Mouse (Mus musculus) right cerebral cortex, postnatal 10 days (tissue): ENCODE measurements around the gene Nim1k.

Source experiments
- DNase-seq, 2 experiments: peaks; one replicate each; pipeline ENCODE4 v3.0.0; 2021; ENCODE audit warnings: low spot score in 2 of 2

Gene Nim1k

DNA sequence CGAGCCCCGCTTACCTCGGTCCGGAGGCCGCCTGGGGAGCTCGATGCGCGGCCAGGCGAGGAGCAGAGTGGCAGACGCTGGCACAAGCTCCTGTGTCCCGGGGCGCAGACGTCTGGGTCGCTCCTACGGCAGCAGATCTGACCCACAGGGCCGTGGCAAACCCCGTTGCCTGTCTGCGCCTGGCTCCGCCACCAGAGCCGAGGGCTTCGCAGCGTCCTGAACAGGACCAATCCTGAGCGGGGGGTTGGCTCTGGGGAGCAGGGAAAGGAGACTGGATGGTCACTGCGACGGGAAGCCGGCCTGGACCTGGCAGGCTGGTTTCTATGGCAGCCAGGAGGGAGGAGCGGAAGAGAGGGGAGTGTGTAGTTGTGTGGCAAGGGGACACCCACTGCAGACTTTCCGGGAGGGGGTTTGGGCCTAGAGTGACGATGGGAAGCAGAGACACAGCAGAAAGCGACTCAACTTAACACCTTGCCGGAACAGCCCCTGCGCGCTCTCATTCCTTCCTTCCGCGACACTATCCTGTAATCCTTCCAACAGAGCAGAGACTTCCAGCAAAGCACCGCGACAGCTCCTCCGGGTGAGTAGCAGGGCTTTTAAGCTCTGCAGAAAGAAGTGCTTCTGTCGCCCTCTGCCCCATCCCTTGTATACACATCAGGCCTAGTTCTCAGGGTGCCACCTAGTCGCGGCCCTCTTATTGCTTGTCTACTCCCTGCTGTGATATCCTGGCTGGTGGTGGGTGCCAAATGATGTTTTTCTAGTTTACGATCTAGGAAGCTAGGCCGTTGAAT is at the start of gene Nim1k:
Gene Nim1k (minus strand): TSS at position 202 of the 791 bp plus-strand sequence.
- peak; percentile 91 to 93 for DNase-seq

DNA sequence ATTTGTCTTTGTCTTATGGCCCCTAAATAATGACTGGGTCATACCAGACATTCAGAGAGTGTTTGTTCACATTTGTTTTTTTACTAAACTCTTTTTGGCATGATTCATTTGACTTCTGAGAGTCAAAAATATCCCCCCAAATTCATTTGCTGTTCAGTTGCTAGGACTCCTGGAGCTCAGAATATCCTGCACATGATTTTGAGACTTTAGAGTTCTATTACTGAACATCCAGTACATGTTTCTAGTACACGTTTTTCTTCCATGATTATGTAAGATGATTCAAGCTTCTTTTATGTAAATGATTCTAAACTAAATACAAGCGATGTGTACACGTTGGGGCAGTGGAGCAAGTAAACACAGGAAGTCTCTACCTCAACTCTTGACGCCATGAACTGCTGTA is 42.0 kb upstream of the Nim1k start:
- DNase-seq = no peak

DNA sequence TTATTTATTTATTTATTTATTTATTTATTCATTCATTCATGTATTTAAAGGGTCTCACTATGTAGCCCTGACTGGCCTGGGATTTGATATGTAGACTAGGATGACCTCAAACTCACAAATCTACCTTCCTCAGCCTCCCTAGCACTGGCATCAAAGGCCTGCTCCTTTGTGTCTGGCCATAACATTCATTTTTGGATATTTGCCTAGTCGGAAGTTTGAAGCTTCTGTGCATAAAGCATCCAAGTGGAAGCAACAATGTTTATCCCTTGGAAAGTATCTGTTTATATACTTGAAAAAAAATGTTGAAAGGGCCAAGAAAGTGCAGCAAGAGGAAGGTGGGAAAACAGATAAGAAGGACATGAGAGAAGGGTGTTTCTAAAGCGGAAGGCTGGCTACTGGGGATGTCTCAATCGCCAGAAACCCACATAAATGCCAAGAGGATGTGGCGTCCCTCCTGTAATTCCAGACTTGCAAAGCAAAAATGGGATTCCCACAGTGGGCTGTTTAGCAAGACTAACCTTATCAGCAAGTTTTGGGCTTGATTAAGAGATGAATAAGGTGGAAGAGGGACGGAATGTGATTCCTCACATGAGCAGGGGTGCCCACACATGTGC is 37.2 kb upstream of the Nim1k start:
- no peak for DNase-seq

DNA sequence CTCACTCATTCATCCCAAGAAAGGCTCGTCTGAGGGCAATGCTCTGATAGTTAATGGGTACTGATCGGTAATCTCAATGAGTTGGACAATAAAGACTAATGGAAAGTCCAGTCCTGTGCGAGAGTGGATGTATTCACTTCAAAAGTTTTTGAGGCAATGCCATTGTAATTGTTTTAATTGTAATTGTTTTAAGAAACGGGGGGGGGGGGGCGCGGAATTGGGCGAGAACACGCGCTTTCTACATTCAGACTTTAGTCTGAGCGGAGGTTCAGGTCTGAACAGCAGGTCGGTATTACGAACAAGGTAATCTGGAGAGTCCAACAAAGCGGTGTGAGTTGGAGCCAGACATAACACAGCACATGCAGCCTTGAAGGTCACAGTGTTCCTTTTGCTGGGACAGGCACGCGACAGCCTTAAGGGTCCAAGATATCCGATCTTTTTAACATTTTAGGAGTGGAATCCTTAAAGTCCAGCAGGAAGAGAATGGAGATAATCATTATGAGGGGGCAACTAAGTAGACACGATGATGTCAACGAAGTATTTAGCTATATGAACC is 36.0 kb upstream of the Nim1k start:
- no peak for DNase-seq

DNA sequence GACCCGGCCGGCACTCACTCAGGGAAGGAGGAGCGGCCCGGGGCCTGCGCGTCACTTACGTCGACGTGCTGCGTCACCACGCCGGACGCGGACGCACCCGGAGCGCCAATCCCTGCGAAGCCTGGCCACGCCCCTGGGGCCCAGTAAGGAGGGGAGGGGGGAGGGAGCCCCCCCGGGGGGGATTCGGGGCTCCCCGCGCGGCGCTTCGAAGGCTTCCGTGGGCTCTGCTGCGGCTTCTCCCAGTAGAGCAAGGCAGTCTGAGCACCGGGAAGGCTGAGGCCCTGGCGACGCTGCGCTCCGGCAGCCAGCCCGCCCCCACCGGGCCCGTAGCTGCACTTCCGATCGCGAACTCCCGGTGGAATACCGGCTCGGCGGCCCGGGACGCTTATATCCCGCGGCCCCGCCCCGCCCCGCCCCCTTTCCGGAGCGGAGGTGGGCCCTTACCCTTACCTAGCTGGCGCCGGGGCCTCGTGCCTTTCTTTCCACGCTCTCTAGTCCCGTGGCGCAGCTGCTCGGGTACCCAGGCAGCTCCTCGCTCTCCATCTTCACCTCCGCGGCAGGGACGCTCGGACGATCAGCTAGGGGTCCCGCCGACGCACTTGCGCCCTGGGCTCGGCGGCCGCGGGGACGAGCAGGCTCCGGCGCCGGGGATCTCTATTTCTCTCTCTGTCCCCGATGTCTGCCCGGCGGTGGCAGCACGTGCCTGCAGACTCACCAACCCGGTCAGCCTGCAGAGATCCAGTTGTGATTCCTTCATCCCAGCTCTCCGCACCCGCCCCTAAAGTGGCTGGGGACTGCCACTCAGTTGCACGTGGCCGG is 35.3 kb upstream of the Nim1k start, which contains the start of gene Zfp131:
Gene Zfp131 (minus strand): TSS at position 129 of the 819 bp plus-strand sequence.
- DNase-seq = peak; percentile 97

DNA sequence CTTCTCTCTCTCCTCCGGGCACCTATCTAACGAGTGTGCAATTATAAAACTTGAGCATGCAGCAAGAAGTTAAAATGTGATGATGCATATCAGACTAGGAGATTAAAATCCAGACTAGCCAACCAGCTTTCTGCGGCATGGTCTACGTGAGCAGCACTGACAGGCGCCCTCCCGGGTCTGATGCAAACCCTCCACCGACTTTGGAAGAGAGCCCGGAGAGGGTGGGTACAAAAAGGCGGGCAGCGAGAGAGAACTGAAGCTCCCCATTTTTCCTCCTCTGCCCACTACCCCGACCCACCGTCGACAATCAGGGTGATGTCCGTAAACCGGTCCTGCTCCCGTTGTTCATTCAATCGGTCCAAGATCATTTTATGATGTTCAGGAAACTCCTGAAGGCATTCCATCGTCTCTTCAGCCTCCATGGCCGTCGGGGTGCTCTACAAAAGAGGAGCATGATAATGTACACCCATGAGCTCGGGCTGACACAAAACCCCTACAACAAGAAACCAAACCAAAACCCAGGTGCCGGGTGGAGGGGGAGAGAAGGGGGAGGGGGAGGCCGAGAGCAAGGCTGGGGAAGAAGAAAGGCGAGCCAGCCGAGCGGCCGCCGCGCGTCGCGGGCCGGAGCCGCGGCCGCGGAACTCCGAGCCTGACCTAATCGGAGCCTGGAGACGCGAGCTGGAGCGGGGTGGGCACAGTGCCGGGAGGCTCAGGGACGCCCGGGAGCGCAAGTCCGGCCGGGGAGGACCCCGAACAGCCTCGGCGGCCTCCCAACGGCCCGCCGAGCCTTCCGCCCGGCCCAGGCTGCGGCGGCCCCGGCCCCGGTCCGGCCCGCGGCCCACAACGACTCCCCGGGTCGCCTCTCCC is 34.4 kb upstream of the Nim1k start:
- DNase-seq = peak; percentile 89

DNA sequence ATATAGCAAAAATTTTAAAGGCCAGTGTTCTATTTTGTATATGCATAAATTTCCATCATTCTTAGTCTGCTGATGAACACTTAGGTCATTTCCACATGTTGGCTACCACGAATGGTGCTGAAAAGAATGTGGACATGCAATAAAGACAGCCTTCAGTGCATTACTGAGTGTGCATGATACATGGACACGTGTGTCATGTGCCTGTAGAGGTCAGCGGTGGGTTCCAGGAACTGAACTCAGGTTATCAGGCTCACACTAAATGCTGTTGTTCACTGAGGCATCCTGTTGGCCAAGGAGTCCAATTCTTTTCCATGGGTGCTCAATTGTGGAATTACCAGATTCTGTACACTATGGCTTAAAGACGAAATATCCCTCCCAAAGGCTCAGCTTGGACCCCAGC is 27.9 kb upstream of the Nim1k start:
- DNase-seq = no peak

DNA sequence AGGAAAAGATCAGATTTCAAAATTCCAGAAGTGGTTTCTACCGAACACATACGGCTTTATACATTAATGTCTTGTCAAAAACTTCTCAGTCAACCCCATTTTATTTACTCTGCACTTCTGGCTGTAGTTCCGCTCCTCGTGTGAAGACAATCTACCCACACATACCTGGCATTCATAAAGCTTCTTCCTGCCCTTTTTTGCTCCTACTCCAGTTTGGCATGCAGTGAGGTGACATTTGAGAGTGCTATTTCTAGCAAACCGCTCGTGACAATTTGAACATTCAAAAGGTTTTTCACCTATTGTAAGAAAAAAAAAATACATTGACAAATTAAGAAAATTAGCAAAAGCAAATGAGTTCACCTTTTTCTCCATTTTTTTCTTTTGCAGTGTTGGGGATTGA is 12.9 kb upstream of the Nim1k start:
- DNase-seq = peak in 1 of 2 experiments; percentile 21

DNA sequence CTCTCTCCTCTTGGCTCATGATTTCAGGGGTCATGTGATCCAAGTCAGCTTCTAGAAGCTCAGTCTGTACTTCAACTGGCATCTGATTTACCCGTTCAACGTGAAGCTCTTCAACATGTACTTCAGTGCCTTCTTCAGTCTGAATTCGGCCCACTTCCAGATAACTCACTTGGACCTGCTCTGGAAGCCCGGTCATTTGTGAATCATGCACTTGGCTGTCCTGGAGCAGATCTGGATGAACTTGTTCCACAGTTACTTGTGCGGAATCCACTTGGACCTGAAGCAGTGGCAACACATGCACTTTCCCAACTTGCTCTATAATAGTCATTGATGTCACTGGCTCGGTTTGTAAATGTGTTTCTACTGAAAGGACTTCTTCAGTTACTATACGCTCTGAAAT is 10.8 kb upstream of the Nim1k start:
- DNase-seq = peak in 1 of 2 experiments; percentile 19

DNA sequence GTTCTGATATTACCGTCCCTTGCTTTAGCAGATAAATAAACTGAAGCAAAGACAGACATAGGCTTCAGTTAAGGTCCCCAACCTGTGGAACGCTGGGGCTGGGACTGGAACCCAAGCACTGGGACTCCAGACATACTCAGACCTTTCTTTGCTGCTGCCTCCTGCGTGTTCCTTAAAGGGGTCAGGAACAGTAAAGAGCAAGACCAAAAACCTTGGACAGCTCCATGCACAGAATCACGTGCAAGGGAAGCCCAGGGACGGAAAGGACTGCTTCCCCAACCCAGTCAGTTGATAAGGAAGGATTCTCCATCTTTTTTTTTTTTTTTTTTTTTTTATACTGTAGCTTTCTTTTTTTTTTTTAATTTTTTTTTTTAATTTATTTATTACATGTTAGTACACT is 1.1 kb upstream of the Nim1k start:
- DNase-seq = peak in 1 of 2 experiments; percentile 23

DNA sequence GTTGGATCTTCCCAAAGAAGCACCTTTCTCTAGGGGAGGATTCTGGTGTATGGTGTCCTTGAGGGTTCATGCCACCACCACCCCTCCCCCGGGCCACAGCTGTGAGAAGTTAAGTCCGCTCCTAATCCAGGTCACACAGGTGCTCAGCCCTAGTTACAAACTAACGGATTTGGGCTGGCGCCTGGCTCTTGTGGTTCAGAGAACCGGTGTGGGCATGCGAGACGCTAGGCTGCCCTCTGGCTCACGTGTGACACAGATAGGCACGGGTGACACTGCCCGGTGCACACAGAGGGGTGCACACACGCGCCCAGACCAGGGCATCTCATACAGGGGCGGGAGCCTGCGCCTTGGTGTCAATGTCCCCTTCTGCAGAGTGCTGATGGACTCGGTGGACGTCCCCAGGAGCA is 538 bp downstream of the Nim1k start:
- peak; percentile 55 to 66 for DNase-seq

DNA sequence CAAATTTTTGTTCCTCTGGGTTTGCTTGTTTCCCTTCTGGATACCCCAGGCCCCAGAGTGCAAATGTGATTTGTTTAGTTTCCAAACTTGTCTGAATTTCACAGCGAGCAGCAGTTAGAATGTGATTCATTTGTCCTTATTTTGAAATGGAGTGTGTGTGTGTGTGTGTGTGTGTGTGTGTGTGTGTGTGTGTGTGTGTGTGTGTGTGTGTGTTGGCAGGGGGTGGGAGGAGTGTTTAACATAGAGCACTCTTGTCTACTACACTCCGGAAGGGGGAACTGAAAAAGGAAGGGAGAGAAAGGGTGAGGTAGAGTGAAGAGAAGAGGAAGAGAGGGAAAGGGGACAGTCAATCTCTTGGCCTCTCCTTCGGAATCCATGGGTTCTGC is 1.1 kb downstream of the Nim1k start:
- DNase-seq = peak in 1 of 2 experiments; percentile 39

DNA sequence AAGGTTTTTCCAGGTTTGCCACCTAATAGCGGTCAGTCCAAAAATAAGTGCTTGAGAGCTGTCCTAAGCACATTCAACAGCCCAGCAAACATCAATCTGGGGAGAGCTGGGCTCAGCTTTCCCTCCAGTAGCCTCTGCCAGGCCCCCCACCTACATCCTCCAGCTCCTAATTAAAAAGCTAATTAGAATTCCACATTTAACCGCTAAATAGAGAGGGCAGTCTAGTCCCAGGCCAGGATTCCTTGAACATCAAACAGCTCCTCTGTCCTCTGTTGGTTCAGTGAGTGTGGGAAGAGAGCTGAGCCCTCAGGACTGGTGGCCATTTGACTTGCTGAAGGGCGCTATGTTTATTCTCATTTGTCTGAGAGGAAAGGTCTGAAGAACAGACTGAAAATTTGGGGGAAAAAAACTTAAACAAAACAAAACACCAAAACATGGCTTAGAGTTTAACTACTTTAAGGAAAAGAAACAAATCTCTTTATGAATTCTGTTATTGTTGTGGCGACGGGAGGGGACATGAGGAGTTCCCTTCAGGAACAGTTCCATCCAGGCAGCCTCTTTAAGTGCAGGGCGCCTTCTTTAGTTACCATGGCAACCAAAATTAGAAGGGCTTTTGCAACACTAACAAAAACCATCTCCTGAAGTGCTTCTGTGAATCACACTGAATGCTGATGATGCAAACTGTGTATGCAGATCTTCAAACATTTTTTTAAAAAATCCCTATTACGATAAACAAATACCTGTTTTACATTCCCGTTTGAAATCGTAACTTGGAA is 1.6 kb downstream of the Nim1k start:
- peak; percentile 60 to 73 for DNase-seq

DNA sequence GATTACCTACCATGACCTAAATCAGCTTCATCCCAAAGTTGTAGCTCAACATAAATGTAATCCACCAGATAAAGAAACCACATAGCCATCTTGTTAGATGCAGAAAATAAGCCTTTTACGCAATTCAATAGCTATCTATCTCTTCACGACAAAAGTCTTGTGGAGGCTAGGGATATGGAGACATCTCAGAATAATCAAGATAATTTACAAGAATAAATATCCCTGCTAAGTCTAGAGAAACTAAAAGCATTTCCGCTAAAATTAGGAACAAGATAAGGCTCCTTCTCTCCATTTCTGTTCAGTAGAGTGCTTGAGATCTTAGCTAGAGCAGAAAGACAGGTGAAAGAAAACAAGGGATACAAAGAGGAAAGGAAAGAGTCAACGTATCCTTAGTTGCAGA is 8.8 kb downstream of the Nim1k start:
- DNase-seq = no peak

DNA sequence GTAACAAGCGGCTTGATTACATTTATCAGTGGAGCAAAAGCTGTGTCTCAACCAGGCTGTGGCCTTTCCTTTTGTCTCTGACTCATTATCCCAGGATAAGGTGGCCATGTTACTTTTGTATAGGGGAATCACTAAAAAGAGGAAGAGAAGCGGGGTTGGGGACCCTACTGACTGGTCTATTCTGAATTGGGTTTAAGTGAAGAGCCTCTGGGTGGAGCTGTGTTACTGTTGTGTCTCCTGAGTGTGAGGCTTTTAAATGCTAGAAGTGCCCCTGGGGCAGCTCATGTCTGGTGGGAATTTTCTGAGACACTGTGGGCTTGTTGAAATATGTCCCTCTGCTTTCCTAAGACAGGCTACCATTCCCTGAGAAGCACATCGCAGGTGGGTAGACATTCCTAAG is 12.2 kb downstream of the Nim1k start:
- DNase-seq = no peak

DNA sequence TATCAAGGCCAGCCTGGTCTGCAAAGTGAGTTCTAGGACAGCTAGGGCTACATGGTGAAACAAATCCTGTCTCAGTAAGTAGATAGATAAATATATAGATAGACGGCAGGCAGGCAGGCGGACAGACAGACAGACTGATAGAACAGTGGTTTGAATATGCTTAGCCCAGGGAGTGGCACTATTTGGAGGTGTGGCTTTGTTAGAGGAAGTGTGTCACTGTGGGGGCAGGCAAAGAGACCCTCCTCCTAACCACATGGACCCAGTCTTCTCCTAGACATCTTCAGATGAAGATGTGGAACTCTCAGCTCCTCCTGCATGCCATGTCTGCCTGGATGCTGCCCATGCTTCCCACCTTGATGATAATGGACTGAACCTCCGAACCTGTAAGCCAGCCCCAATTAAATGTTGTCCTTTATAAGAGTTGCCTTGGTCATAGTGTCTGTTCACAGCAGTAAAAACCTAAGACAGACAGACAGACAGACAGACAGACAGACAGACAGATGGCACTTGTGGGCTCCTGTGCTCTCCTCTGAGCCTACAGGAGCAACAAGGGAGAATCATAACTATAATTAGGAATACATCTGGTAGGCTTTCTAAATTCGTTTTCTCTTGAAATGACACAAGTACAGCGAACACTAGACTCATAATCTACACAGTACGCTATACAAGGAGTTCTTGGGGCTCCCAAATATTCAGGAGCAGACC is 12.8 kb downstream of the Nim1k start:
- DNase-seq = no peak

DNA sequence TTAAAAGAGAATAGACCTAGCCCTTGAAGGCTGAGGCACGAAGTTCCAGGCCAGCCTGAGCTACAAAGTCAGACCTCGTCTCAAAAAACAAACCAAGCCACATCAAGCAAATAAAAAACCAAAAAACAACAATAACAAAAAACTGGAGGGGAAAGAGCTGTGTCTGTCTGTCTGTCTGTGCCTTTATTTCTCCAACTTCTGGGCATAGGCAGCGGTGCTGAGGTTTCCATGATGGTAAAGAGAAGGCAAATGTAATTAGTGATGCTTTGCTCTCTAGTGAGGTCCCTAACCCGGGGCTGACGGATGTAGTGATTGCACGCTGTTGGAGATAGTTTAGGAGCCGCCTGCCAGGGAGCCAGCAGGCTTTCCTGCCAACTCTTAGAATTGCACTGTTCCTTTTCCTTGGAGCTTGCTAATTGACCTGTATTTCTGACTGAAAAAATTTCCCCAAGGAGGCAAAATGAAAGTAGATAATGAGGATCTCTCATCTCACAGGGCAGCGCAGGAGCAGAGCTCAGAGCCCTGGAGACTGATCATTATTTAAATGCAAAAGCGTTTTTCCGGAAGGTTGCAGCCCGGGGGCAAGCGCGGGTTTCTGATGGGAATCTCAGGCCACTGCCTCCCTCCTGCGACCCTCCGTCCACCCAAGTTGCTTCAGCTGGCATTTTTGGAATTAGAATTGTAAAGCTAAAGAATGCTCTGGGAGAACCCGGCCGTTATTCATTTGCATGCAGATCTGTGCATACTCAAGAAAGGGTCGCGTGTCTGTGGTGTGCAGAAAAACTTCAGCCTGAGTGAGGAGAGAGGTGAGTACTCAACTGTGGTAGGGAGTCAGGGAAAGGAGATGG is 14.1 kb downstream of the Nim1k start:
- no peak for DNase-seq

DNA sequence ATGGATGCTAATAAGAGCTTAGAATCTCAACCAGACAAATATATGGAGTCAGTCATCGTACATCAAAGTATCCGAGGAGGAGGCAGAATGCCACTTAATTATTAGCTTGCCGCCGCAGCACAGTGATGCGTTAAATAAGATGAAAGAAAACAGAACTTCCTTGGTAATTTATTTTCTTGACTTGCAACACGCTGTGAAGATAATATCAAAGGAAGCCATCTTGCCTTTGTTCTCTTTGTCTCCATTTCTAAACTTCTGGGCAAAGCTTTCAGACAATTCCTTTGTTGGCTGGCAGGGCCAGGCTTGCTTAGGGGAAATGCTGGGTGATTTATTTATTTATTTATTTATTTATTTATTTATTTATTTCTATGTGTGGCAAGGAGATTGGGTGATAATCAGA is 24.2 kb downstream of the Nim1k start:
- no peak for DNase-seq

DNA sequence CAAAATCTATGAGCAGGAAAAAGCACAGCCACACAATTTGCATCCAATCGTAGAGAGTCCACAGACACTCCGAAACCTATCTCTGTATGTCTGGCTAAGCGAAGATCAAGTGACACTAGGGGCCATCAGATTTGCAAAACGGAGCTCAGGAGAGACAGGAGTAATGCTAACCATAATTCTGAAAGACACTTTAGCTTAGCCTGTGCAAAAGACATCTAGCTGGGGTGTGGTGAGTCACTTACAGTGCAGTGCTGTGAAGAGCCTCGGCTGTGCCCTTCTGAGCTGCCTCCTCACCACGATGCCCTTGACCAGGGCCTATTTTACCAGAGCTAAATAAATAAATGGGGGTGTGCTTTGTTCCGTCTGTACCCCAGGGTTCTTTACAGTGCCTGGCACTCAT is 26.3 kb downstream of the Nim1k start:
- DNase-seq = no peak
